Mouse (Mus musculus): ENCODE measurements around the gene Tpte. TPM values are rescaled to one million over a fixed set of nuclear protein-coding genes. Genes with fewer than 3 reads are reported as not detected.

The Tpte gene
- polyA plus RNA-seq, 1 experiment from 2014 or later: not detected

- Histone ChIP-seq H3K4me3 (ENCODE audit: low read depth, low read length) (no peak overlapping the region), H3K9me3 (replicated peaks; ENCODE audit: control insufficient read depth, low read length) (no peaks in the 10 kb centered on the region)
- WGBS (ENCODE audit: insufficient replicate concordance): 50% methylated on average over 9 of the region's 9 CpGs
Measured at GRCm38 (mm10) chr8:22311446-22311845, 28.2 kb downstream of the Tpte start.

GRCm38 (mm10) chr8:22335426-22335825 lies 52.2 kb downstream of the Tpte start:
- Histone ChIP-seq H3K4me2 (ENCODE audit: low read depth, low read length) (no peak overlapping the region), H3K4me3 (ENCODE audit: low read depth, low read length) (no peak overlapping the region), H3K9ac (ENCODE audit: low read depth, low read length) (no peak overlapping the region), H3K4me1 (ENCODE audit: control insufficient read depth, low read depth, low read length) (no peaks in the 10 kb centered on the region), H3K27me3 (ENCODE audit: control insufficient read depth, insufficient read depth, low read depth, low read length) (no peaks in the 10 kb centered on the region), H3K36me3 (ENCODE audit: control insufficient read depth, insufficient read depth) (no peaks in the 10 kb centered on the region), H3K9me3 (replicated peaks; ENCODE audit: control insufficient read depth, low read length) (no peaks in the 10 kb centered on the region), H3K27ac (ENCODE audit: low read length) (no peak overlapping the region)
- WGBS (ENCODE audit: insufficient replicate concordance): 64% methylated on average over 13 of the region's 13 CpGs
- ATAC-seq (ENCODE audit: low read depth): no peak

More at GRCm38 (mm10) chr8:22311446-22311845, 28.2 kb downstream of the Tpte start:
- H3K4me1 ChIP-seq (ENCODE audit: control insufficient read depth, low read depth, low read length): no peaks in the 10 kb centered on the region
- no peak overlapping the region for H3K27ac ChIP-seq (ENCODE audit: low read length)
- H3K4me2 ChIP-seq (ENCODE audit: low read depth, low read length): no peak overlapping the region
- ATAC-seq (ENCODE audit: low read depth): no peak
- H3K9ac ChIP-seq (ENCODE audit: low read depth, low read length): no peak overlapping the region
- no peaks in the 10 kb centered on the region for H3K36me3 ChIP-seq (ENCODE audit: control insufficient read depth, insufficient read depth)
- H3K27me3 ChIP-seq (ENCODE audit: control insufficient read depth, insufficient read depth, low read depth, low read length): no peaks in the 10 kb centered on the region

GRCm38 (mm10) chr8:22359359-22359758 lies 76.1 kb downstream of the Tpte start:
- H3K9me3 ChIP-seq (replicated peaks; ENCODE audit: control insufficient read depth, low read length): no peaks in the 10 kb centered on the region
- H3K27ac ChIP-seq (ENCODE audit: low read length): no peak overlapping the region
- no peak overlapping the region for H3K9ac ChIP-seq (ENCODE audit: low read depth, low read length)
- no peaks in the 10 kb centered on the region for H3K27me3 ChIP-seq (ENCODE audit: control insufficient read depth, insufficient read depth, low read depth, low read length)
- no peak for ATAC-seq (ENCODE audit: low read depth)
- no peaks in the 10 kb centered on the region for H3K4me1 ChIP-seq (ENCODE audit: control insufficient read depth, low read depth, low read length)
- no peaks in the 10 kb centered on the region for H3K36me3 ChIP-seq (ENCODE audit: control insufficient read depth, insufficient read depth)
- H3K4me2 ChIP-seq (ENCODE audit: low read depth, low read length): no peak overlapping the region
- no peak overlapping the region for H3K4me3 ChIP-seq (ENCODE audit: low read depth, low read length)
- WGBS (ENCODE audit: insufficient replicate concordance): 66% methylated on average over 6 of the region's 6 CpGs

GRCm38 (mm10) chr8:22359882-22360281 lies 76.6 kb downstream of the Tpte start:
- Histone ChIP-seq H3K36me3 (ENCODE audit: control insufficient read depth, insufficient read depth) (no peaks in the 10 kb centered on the region), H3K9ac (ENCODE audit: low read depth, low read length) (no peak overlapping the region), H3K4me1 (ENCODE audit: control insufficient read depth, low read depth, low read length) (no peaks in the 10 kb centered on the region), H3K4me3 (ENCODE audit: low read depth, low read length) (no peak overlapping the region), H3K27ac (ENCODE audit: low read length) (no peak overlapping the region), H3K27me3 (ENCODE audit: control insufficient read depth, insufficient read depth, low read depth, low read length) (no peaks in the 10 kb centered on the region), H3K9me3 (replicated peaks; ENCODE audit: control insufficient read depth, low read length) (no peaks in the 10 kb centered on the region), H3K4me2 (ENCODE audit: low read depth, low read length) (no peak overlapping the region)
- ATAC-seq (ENCODE audit: low read depth): no peak
- 68% methylated on average over 6 of the region's 6 CpGs for WGBS (ENCODE audit: insufficient replicate concordance)

- Histone ChIP-seq H3K9ac (ENCODE audit: low read depth, low read length) (no peak overlapping the region), H3K36me3 (ENCODE audit: control insufficient read depth, insufficient read depth) (peaks cover 4% of the 10 kb centered on the region), H3K27me3 (ENCODE audit: control insufficient read depth, insufficient read depth, low read depth, low read length) (no peaks in the 10 kb centered on the region), H3K9me3 (replicated peaks; ENCODE audit: control insufficient read depth, low read length) (0 out of 2 replicates have a peak, but pooled peaks cover under 1% of the 10 kb centered on the region), H3K4me1 (ENCODE audit: control insufficient read depth, low read depth, low read length) (no peaks in the 10 kb centered on the region), H3K27ac (ENCODE audit: low read length) (no peak overlapping the region), H3K4me2 (ENCODE audit: low read depth, low read length) (no peak overlapping the region), H3K4me3 (ENCODE audit: low read depth, low read length) (no peak overlapping the region)
- no peak for ATAC-seq (ENCODE audit: low read depth)
- 73% methylated on average over 5 of the region's 5 CpGs for WGBS (ENCODE audit: insufficient replicate concordance)
Measured at GRCm38 (mm10) chr8:22376311-22376710, 93.1 kb downstream of the Tpte start.

GRCm38 (mm10) chr8:22376903-22377302 lies 93.7 kb downstream of the Tpte start:
- Histone ChIP-seq H3K4me1 (ENCODE audit: control insufficient read depth, low read depth, low read length) (no peaks in the 10 kb centered on the region), H3K27ac (ENCODE audit: low read length) (no peak overlapping the region), H3K27me3 (ENCODE audit: control insufficient read depth, insufficient read depth, low read depth, low read length) (no peaks in the 10 kb centered on the region), H3K9ac (ENCODE audit: low read depth, low read length) (no peak overlapping the region), H3K36me3 (ENCODE audit: control insufficient read depth, insufficient read depth) (peaks cover 10% of the 10 kb centered on the region), H3K4me2 (ENCODE audit: low read depth, low read length) (no peak overlapping the region), H3K4me3 (ENCODE audit: low read depth, low read length) (no peak overlapping the region), H3K9me3 (replicated peaks; ENCODE audit: control insufficient read depth, low read length) (0 out of 2 replicates have a peak, but pooled peaks cover 2% of the 10 kb centered on the region)
- ATAC-seq (ENCODE audit: low read depth): peak; percentile 59; the same call in 1 of the 2 replicates
- 44% methylated on average over 5 of the region's 5 CpGs for WGBS (ENCODE audit: insufficient replicate concordance)

GRCm38 (mm10) chr8:22380934-22381333 lies 97.7 kb downstream of the Tpte start:
- H3K27ac ChIP-seq (ENCODE audit: low read length): no peak overlapping the region
- peaks cover 17% of the 10 kb centered on the region for H3K36me3 ChIP-seq (ENCODE audit: control insufficient read depth, insufficient read depth)
- H3K4me3 ChIP-seq (ENCODE audit: low read depth, low read length): no peak overlapping the region
- no peak for ATAC-seq (ENCODE audit: low read depth)
- H3K4me2 ChIP-seq (ENCODE audit: low read depth, low read length): no peak overlapping the region
- H3K4me1 ChIP-seq (ENCODE audit: control insufficient read depth, low read depth, low read length): no peaks in the 10 kb centered on the region
- no peaks in the 10 kb centered on the region for H3K27me3 ChIP-seq (ENCODE audit: control insufficient read depth, insufficient read depth, low read depth, low read length)
- H3K9me3 ChIP-seq (replicated peaks; ENCODE audit: control insufficient read depth, low read length): 0 out of 2 replicates have a peak, but pooled peaks cover 2% of the 10 kb centered on the region
- WGBS (ENCODE audit: insufficient replicate concordance): 79% methylated on average over 11 of the region's 11 CpGs
- no peak overlapping the region for H3K9ac ChIP-seq (ENCODE audit: low read depth, low read length)

- ATAC-seq (ENCODE audit: low read depth): no peak
- Histone ChIP-seq H3K36me3 (ENCODE audit: control insufficient read depth, insufficient read depth) (peaks cover 14% of the 10 kb centered on the region), H3K4me1 (ENCODE audit: control insufficient read depth, low read depth, low read length) (no peaks in the 10 kb centered on the region), H3K27ac (ENCODE audit: low read length) (no peak overlapping the region), H3K9me3 (replicated peaks; ENCODE audit: control insufficient read depth, low read length) (0 out of 2 replicates have a peak, but pooled peaks cover 2% of the 10 kb centered on the region), H3K27me3 (ENCODE audit: control insufficient read depth, insufficient read depth, low read depth, low read length) (no peaks in the 10 kb centered on the region), H3K4me2 (ENCODE audit: low read depth, low read length) (no peak overlapping the region), H3K9ac (ENCODE audit: low read depth, low read length) (no peak overlapping the region), H3K4me3 (ENCODE audit: low read depth, low read length) (no peak overlapping the region)
- WGBS (ENCODE audit: insufficient replicate concordance): 78% methylated on average over 19 of the region's 19 CpGs
Measured at GRCm38 (mm10) chr8:22382824-22383595, 99.8 kb downstream of the Tpte start.

GRCm38 (mm10) chr8:22385158-22385557 lies 101.9 kb downstream of the Tpte start:
- Histone ChIP-seq H3K9me3 (replicated peaks; ENCODE audit: control insufficient read depth, low read length) (0 out of 2 replicates have a peak, but pooled peaks cover 2% of the 10 kb centered on the region), H3K4me1 (ENCODE audit: control insufficient read depth, low read depth, low read length) (peaks cover 2% of the 10 kb centered on the region), H3K9ac (ENCODE audit: low read depth, low read length) (no peak overlapping the region), H3K27ac (ENCODE audit: low read length) (no peak overlapping the region), H3K36me3 (ENCODE audit: control insufficient read depth, insufficient read depth) (peaks cover 18% of the 10 kb centered on the region), H3K4me3 (ENCODE audit: low read depth, low read length) (no peak overlapping the region), H3K27me3 (ENCODE audit: control insufficient read depth, insufficient read depth, low read depth, low read length) (no peaks in the 10 kb centered on the region), H3K4me2 (ENCODE audit: low read depth, low read length) (no peak overlapping the region)
- ATAC-seq (ENCODE audit: low read depth): no peak
- 59% methylated on average over 6 of the region's 6 CpGs for WGBS (ENCODE audit: insufficient replicate concordance)

Measured in liver, embryonic 16.5 days (tissue).